Mouse (Mus musculus): Measurements from ENCODE around the gene Ggta1. TPM values are rescaled to one million over a fixed set of nuclear protein-coding genes. Genes with fewer than 3 reads are reported as not detected.
"Not testable (repeated sequence)": the region's sequence is repeated elsewhere in the genome, so short reads cannot be mapped to it uniquely, and the experiment has no call there.

Ggta1 gene
- polyA plus RNA-seq, 1 experiment from 2014 or later = 6.6 TPM

DNA sequence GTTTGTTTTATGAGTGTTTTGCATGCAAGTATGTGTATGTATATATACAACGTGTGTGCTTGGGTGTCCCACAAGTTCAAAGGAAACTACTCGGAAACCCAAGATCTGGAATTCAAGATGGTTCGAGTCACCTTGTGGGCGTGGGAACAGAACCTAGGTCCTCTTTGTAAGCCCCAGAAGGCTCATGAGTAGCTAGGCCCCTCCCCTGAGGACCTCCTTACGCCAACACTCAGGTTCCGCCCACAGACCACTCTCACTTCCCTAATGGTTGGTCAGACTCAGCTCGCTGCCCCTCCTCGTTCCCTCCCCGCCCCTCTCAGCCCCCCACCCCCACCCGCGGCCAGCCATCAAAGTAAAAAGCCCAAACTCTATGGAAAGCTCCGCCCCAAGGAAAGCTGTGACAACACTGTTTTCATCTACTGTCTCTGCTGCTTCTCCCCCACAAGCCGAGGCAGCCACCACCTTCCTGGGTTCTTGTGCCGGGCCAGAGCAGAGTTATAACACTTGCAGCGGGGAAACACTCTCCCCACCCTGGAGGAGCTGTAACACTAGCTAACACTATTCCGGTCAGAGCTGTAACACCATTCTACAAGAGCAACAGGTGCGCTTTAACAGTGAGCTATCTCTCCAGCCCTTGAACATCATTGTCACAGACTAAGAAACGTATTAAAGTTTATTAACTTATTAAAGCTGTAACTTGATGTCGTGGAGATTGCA is 499 bp upstream of the Ggta1 start:
- peak overlapping the region; percentile 36 for H3K4me3 ChIP-seq
- H3K27me3 ChIP-seq (ENCODE audit: low read depth, poor library complexity, severe bottlenecking) = peaks cover 10% of the 10 kb centered on the region; the same call in 1 of the 2 replicates
- no peaks in the 10 kb centered on the region for H3K9me3 ChIP-seq (replicated peaks)
- DNase-seq (ENCODE audit: low spot score) = peak; percentile 70
- H3K4me1 ChIP-seq = peaks cover 42% of the 10 kb centered on the region
- no peaks in the 10 kb centered on the region for H3K36me3 ChIP-seq
- 8% methylated on average over 19 of the region's 19 CpGs for WGBS
- peak overlapping the region; percentile 56; the same call in 1 of the 2 replicates for H3K27ac ChIP-seq

- 1% methylated on average over 45 of the region's 52 CpGs for WGBS
- no peaks in the 10 kb centered on the region for H3K9me3 ChIP-seq (replicated peaks)
- peak; percentile 66 for DNase-seq (ENCODE audit: low spot score)
- H3K36me3 ChIP-seq = no peaks in the 10 kb centered on the region
- peaks cover 10% of the 10 kb centered on the region; the same call in 1 of the 2 replicates for H3K27me3 ChIP-seq (ENCODE audit: low read depth, poor library complexity, severe bottlenecking)
- H3K4me1 ChIP-seq = peaks cover 42% of the 10 kb centered on the region
- H3K4me3 ChIP-seq = peak overlapping the region; percentile 69
- H3K27ac ChIP-seq = peak overlapping the region; percentile 92
These were observed 852 bp downstream of the Ggta1 start for GRCm38 (mm10) chr2:35461971-35462787.

DNA sequence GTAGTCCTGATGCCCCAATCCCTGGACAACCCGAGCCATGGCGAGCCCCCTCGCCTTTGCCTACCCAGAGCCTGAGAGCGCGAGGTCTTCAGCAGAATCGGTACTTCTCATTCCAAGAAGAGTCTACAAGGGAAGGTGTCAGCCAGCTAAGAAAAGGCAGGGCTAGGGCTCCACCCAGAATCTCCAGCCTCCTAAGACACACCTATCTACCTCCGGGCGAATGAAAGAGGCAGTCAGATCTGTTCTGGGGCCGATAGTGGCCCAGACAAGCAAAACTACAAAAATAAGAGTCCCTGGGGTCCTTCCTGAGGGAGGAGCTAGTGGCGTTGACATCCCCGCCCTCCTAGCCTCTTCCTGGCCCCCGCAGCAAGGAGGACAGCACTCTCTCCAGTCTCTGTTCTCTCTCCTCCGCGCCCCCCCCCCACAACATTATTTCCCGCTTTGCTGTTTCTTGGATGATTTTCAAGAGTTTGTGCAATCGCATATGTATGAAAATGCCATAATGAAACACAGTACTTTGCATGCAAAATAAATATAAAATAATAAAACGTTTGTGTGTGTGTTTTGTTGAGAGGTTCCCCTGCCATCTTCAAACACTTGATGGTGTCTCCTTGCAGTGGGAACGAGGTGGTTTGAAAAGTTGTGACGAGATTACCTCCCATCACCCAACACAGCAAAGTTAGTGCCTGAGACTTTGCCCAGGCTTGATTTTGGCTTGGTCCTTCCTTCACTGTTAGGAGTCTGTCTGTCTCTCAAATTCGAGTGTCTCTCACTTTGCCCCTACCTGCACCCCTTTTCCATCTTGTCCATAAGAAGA is 1.7 kb downstream of the Ggta1 start:
- H3K36me3 ChIP-seq = no peaks in the 10 kb centered on the region
- H3K4me3 ChIP-seq = peak overlapping the region; percentile 69
- peaks cover 10% of the 10 kb centered on the region; the same call in 1 of the 2 replicates for H3K27me3 ChIP-seq (ENCODE audit: low read depth, poor library complexity, severe bottlenecking)
- H3K27ac ChIP-seq = peak overlapping the region; percentile 92
- no peaks in the 10 kb centered on the region for H3K9me3 ChIP-seq (replicated peaks)
- H3K4me1 ChIP-seq = peaks cover 42% of the 10 kb centered on the region
- 2% methylated on average over 20 of the region's 20 CpGs for WGBS
- DNase-seq (ENCODE audit: low spot score) = peak; percentile 48

DNA sequence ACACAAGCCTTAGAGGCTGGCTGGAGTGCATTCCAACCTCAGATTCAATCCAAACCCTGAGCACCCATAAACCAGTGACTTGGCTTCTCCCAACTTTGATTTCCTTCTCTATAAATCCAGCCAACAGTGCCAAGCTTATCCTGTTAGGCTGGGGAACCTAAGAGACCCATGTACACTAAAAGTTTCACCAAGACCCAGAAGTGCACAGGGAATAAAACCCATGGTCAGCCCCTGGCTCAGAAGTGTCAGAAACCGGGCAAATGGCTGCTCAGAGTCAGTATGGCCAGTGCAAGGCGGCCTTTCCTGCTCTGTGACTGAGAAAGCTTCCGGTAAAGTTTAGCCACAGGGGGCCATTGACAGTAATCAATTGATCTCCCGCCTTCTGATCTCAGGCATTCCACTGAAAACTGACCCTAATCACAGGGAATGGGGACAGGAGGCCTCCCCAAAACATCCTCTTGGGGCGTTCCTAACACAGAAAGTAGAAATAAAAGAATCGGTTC is 2.6 kb downstream of the Ggta1 start:
- no peak for DNase-seq (ENCODE audit: low spot score)
- 12% methylated on average over 6 of the region's 6 CpGs for WGBS
- H3K4me1 ChIP-seq = peaks cover 42% of the 10 kb centered on the region
- peaks cover 10% of the 10 kb centered on the region; the same call in 1 of the 2 replicates for H3K27me3 ChIP-seq (ENCODE audit: low read depth, poor library complexity, severe bottlenecking)
- no peaks in the 10 kb centered on the region for H3K9me3 ChIP-seq (replicated peaks)
- H3K27ac ChIP-seq = 0 out of 2 replicates have a peak overlapping the region, but pooled peaks have one; percentile 6
- peak overlapping the region; percentile 69 for H3K4me3 ChIP-seq
- H3K36me3 ChIP-seq = no peaks in the 10 kb centered on the region

GRCm38 (mm10) chr2:35459316-35459715 is 3.7 kb downstream of the Ggta1 start:
- Histone ChIP-seq H3K36me3 (no peaks in the 10 kb centered on the region), H3K27me3 (ENCODE audit: low read depth, poor library complexity, severe bottlenecking) (peaks cover 10% of the 10 kb centered on the region; the same call in 1 of the 2 replicates), H3K4me3 (no peak overlapping the region), H3K4me1 (peaks cover 40% of the 10 kb centered on the region), H3K27ac (no peak overlapping the region), H3K9me3 (replicated peaks) (no peaks in the 10 kb centered on the region)
- DNase-seq (ENCODE audit: low spot score) = no peak

GRCm38 (mm10) chr2:35458421-35458820 is 4.6 kb downstream of the Ggta1 start:
- WGBS = 85% methylated on average over 4 of the region's 4 CpGs
- Histone ChIP-seq H3K4me1 (peaks cover 31% of the 10 kb centered on the region), H3K9me3 (replicated peaks) (no peaks in the 10 kb centered on the region), H3K27ac (no peak overlapping the region), H3K4me3 (no peak overlapping the region), H3K27me3 (ENCODE audit: low read depth, poor library complexity, severe bottlenecking) (peaks cover 10% of the 10 kb centered on the region; the same call in 1 of the 2 replicates), H3K36me3 (no peaks in the 10 kb centered on the region)
- no peak for DNase-seq (ENCODE audit: low spot score)

DNA sequence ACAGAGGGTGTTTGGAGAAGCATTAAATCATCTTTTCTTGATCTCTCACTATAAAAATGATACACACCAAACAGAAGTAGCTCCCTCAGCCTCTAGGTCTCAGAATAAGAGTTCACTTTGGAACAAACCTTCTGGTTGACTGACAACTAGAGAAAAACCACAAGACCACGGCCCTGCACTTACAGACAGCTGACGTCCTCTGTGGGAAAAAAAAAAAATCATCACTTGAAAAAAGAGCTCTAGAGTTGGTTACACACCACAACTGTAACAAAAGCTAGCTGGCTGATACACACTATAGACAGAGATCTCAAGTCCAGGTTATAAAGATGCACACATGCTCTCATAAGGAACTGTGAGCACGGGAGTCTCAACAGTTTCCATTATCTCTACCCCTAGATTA is 9.3 kb downstream of the Ggta1 start:
- no peaks in the 10 kb centered on the region for H3K27me3 ChIP-seq (ENCODE audit: low read depth, poor library complexity, severe bottlenecking)
- H3K9me3 ChIP-seq (replicated peaks) = no peaks in the 10 kb centered on the region
- 88% methylated on average over 3 of the region's 3 CpGs for WGBS
- no peaks in the 10 kb centered on the region for H3K36me3 ChIP-seq
- H3K4me3 ChIP-seq = no peak overlapping the region
- no peak for DNase-seq (ENCODE audit: low spot score)
- peaks cover 14% of the 10 kb centered on the region for H3K4me1 ChIP-seq
- H3K27ac ChIP-seq = no peak overlapping the region

GRCm38 (mm10) chr2:35452695-35453094 is 10.3 kb downstream of the Ggta1 start:
- not testable (repeated sequence) for H3K9me3 ChIP-seq (replicated peaks); DNase-seq (ENCODE audit: low spot score); H3K27me3 ChIP-seq (ENCODE audit: low read depth, poor library complexity, severe bottlenecking); H3K27ac ChIP-seq; H3K36me3 ChIP-seq; H3K4me3 ChIP-seq
- H3K4me1 ChIP-seq = peaks cover 24% of the 10 kb centered on the region
- WGBS = 96% methylated on average over 6 of the region's 6 CpGs

DNA sequence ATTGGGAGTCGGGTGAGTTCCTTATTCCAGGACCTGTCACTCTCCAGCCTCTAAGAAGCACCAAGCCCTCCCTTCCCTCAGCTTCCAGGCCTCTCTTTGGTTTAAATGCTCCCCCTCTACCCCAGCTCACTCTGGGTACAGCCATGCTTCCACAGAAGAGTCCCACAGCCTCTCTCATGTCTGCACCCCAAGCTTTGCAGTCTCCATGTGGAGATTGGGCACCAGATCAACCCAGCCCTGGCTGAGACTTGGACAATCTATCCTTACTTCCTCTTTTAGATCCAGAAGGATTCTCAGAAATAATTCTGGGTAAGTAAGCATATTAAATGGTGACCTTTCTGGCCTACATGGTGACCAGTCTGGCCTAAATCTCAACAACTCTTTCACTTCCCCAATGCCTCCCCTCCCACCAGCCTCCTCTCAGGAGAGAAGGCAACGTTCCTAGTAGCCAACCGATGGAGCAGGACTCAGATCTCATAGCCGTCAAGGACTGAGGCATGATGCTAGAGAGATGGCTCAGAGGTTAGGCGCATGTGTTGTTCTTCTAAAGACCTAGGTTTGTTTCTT is 11.5 kb downstream of the Ggta1 start:
- 94% methylated on average over 5 of the region's 5 CpGs for WGBS
- H3K36me3 ChIP-seq = no peaks in the 10 kb centered on the region
- no peak overlapping the region for H3K27ac ChIP-seq
- H3K4me3 ChIP-seq = no peak overlapping the region
- no peaks in the 10 kb centered on the region for H3K27me3 ChIP-seq (ENCODE audit: low read depth, poor library complexity, severe bottlenecking)
- H3K9me3 ChIP-seq (replicated peaks) = no peaks in the 10 kb centered on the region
- H3K4me1 ChIP-seq = peaks cover 36% of the 10 kb centered on the region
- DNase-seq (ENCODE audit: low spot score) = no peak

GRCm38 (mm10) chr2:35450856-35451255 is 12.2 kb downstream of the Ggta1 start:
- no peaks in the 10 kb centered on the region for H3K36me3 ChIP-seq
- no peak overlapping the region for H3K4me3 ChIP-seq
- no peak overlapping the region for H3K27ac ChIP-seq
- H3K27me3 ChIP-seq (ENCODE audit: low read depth, poor library complexity, severe bottlenecking) = no peaks in the 10 kb centered on the region
- peak; percentile 27 for DNase-seq (ENCODE audit: low spot score)
- no peaks in the 10 kb centered on the region for H3K9me3 ChIP-seq (replicated peaks)
- H3K4me1 ChIP-seq = peaks cover 43% of the 10 kb centered on the region
- 82% methylated on average over 4 of the region's 4 CpGs for WGBS

DNA sequence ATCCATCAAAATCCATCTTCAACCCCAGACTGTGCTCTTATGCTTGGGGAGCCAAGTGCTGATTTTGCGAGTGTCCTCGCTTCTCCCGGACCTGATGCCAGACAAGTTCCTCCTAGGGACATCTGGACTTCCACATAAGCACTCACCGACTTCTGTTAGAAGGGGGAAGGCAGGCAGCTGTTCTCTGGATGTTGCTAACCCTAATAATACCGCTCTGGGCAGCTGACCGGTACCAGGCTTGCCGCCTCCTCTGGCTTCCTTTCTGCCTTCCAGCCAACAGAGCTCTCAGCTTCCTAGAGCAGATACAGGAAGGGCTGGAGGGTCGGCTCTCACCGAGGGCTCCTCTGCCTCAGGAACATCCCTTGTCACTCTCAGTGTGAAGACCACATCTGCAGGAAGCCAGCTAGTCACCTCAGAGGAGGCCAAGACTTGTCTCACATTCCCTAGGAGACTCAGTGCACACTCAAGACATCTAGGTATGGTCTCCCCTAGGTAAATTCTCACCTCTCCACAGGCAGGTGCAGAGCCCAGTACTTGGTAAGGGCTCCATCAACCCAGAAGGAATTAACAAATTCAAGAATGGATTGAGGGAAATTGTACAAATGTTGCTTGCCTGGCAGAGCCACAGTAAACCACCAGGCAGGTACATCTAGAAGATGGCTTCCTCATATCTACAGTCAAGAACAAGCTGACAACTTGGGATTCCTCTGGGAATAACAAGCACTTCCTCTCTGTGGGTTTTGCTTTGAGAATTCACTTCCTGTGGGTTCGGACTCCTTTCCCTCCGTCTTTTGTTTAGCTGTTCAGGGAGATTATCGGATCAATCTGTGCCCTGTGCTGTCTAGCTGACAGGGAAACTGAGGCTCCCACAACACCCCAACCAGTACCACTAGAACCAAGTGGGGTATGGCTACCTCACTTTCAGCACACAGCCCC is 13.1 kb downstream of the Ggta1 start:
- DNase-seq (ENCODE audit: low spot score) = no peak
- 83% methylated on average over 12 of the region's 12 CpGs for WGBS
- no peaks in the 10 kb centered on the region for H3K9me3 ChIP-seq (replicated peaks)
- no peak overlapping the region; the same call in 1 of the 2 replicates for H3K27ac ChIP-seq
- H3K4me1 ChIP-seq = peaks cover 52% of the 10 kb centered on the region
- peaks cover 4% of the 10 kb centered on the region; the same call in 1 of the 2 replicates for H3K27me3 ChIP-seq (ENCODE audit: low read depth, poor library complexity, severe bottlenecking)
- H3K4me3 ChIP-seq = no peak overlapping the region
- H3K36me3 ChIP-seq = no peaks in the 10 kb centered on the region
